Mouse (Mus musculus) cerebellum, postnatal 14 days (tissue): Measurements from ENCODE around the gene Cerk.
A peak's percentile ranks its signal among the peaks of the same experiment; 100 is the strongest.
"Not testable (repeated sequence)": the region's sequence is repeated elsewhere in the genome, so short reads cannot be mapped to it uniquely, and the experiment has no call there.

Experiments used
- DNase-seq, 2 experiments: peaks; one replicate each; pipeline ENCODE4 v3.0.0; 2021; ENCODE audit warnings: mixed read lengths in 2 of 2

Gene Cerk

DNA sequence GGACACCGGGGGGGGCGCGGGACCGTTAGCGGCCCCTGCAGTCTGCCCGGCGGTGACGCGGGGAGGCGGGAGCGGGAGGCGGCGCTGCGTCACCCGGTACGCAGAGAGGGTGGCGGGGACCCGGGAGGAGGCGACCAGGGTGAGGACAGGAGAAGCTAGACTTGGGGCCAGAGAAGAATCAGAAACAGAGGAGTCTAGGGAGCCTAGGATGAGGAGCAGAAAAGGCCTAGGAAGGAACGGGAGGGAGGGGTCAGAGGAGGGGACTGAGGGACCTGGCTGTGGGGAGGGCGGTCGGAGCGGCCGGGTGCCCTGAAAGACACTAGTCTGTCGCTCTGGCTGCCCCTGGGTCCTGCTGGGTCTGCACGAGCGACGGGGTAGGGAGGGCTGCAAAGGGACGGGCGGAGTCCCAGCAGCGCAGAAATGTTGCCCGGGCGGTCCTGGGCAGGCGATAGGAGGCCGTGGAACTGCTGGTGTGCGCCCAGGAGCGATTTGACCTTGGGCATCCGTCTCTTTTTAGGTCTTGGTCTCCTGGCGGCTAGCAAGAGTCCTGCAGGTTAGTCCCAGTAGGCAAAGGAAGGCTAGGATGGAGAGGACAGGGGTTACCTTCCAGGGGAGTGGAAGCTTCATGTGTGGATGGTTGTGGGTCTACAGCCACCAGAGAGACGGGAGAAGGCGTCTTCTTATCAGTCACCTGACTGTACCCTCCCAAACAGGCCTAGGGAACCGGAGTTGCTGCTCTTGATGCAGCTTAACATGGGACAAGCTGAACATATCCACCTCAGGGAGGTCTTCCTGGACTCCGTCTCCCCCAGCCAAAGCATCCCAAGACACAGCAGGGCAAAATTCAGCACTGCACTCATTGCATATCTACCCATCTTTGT, at the start of gene Cerk:
Gene Cerk (minus strand): TSS at position 453 of the 881 bp plus-strand sequence.
- peak; percentile 78 to 88 for DNase-seq

- peak; percentile 61 to 74 for DNase-seq
These were observed 48.8 kb upstream of the Cerk start for GRCm38 (mm10) chr15:86234517-86235441.

- DNase-seq: peak in 1 of 2 experiments; percentile 39
These were observed 48.1 kb upstream of the Cerk start for GRCm38 (mm10) chr15:86234001-86234400.

DNA sequence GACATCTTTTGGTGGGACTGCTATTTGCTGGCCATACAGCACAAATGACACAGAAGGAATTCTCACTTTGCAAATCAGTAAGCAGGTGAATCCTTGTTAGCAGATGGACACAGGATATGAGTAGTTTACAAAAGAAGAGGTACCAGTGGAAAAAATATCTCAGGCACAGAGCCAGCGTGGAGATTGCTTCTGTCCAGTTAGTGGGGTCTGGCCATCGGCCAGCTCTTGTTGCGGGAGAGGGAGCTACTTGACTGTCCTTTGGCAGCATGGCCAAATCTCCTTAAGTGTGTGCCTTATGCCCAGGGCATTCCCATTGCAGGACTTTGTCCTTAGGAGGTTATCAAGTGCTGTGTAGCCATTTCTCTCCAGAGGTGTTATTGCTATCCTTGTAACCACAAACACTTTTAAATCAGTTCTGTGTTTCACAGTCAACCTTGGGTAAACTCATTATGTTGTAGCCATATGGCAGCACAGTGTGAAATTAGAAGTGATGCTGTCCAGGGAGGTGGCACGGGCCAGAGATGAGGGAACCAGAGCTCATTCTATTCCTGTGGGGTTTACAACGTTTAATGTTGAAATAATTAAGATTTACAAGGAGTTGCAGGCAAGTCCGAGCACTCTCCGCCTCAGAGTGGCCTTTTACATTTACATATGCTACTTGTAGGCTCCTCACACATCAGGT, 46.0 kb upstream of the Cerk start:
- peak; percentile 99 for DNase-seq

DNA sequence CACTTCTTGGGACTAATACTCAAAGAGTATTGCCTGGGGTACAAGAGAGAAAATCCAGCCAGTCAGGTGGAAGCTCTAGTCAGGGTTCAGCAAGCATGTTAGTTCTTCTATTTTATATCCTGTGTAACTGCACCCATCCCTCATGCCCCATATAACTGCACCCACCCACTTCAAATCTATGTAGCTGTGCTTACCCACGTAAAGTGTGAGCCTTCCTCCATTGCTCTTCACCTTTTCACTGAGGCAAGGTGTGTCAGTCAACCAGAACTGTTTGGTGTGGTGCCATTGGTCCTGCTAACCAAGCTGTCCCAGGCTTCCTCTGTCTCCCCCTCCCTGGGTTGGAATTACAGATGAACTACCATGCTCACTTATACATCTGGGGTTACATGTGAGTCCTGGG, 45.2 kb upstream of the Cerk start:
- no peak for DNase-seq

GRCm38 (mm10) chr15:86229623-86230022, 43.7 kb upstream of the Cerk start:
- no peak for DNase-seq

DNA sequence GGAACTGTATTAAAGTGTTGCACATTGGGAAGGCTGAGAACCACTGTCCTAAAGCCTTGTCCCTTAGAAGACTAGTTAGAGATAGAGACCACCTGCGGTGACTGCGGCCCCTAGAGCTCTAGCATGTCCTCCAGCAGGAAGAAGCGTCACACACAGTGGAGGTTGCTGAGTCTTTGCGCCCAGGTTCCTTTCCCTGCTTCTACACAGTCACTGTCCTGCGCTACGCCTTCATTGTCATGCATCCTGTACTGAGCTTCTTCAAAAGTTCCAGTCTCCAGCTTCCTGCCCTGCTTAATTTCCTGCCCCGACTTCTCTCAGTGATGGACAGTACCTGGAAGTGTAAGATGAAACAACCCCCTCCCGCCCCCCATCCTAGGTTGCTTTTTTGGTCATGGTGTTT, 43.1 kb upstream of the Cerk start:
- DNase-seq: no peak

DNA sequence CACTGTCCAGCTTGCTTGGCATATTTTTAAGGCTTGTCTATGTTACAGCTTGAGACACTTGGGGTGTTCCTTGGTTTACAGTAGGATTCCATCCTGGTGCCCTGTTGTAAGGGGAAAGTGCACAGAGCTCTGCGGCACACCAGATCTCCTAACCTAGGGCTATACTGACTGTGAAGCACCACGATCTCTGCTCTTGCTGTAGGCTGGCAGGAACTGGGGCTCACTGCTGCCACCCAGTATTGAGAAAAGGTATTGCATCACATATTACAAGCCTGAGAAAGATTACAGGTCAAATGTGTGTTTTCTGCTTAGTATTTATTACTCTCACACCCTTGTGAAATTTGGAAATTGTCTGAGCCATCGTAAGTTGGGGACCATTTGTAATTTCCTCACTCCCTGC, 42.2 kb upstream of the Cerk start:
- peak; percentile 77 to 80 for DNase-seq

DNA sequence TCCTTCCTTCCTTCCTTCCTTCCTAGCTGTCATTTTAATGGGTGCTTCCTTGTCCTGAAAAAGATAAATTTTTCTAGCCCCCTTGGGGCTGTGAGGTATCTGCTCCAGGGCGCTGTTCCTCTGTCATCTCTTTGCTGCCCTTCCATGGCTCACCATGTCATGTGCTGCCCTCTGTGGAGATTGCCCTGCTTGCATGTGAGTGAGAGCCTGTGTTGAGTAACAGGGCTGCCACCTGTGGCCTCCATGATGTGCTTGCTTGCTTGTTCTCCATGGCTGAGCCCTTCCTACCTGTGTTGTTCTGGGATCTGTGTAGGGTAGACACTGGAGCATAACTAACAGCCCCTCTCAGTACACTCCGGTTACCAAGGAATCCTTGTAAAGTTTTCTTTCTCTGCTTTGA, 41.0 kb upstream of the Cerk start:
- DNase-seq: no peak

DNA sequence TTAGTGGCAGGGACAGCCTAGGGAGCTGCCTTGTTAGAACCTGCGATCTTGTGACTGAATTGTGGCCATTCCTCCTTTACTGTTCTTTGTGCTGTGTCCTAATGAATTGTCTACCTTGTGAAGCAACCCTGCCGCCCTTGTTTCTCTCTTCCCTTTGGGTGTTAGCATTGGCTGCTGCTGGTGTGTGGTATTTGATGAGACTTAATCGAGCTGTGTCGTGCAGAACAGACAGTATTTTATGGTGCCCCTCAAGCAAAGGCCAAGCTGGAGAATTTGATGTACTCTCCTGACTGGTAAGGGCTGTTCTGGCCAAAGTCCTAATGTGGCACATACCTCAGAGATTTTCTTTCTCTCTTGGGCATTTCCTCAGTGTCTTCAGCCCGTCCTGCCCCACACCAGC, 40.3 kb upstream of the Cerk start:
- no peak for DNase-seq

- peak in 1 of 2 experiments; percentile 51 for DNase-seq
These were observed 39.1 kb upstream of the Cerk start for GRCm38 (mm10) chr15:86224972-86225551.

- DNase-seq: not testable (repeated sequence)
These were observed 36.0 kb upstream of the Cerk start for GRCm38 (mm10) chr15:86221901-86222300.

- DNase-seq: no peak
These were observed 35.4 kb upstream of the Cerk start for GRCm38 (mm10) chr15:86221369-86221768.

- no peak for DNase-seq
These were observed 34.8 kb upstream of the Cerk start for GRCm38 (mm10) chr15:86220715-86221114.

- DNase-seq: no peak
These were observed 34.3 kb upstream of the Cerk start for GRCm38 (mm10) chr15:86220229-86220630.

GRCm38 (mm10) chr15:86219534-86220228, 33.7 kb upstream of the Cerk start:
- DNase-seq: peak in 1 of 2 experiments; percentile 15

DNA sequence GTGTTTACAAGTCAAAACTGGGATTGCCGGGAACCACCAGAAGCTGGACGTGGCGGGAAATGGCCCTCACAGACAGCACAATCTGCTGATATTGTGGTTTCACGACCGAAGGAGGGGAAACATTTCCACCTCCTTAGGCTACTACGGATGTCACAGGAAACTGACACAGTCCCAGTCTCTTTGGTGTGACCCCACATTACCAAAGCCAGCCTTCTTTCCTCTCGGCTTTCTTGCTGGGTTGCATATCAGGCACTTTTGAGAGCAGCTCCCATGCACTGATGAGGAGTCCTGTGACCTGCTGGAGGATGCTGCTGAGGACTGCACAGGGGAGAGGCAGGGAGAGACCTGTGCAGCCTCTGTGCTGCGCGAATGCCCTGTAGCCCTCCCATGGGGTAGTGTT, 30.7 kb upstream of the Cerk start:
- DNase-seq: not testable (repeated sequence)

- DNase-seq: no peak
These were observed 28.7 kb upstream of the Cerk start for GRCm38 (mm10) chr15:86214549-86215201.

DNA sequence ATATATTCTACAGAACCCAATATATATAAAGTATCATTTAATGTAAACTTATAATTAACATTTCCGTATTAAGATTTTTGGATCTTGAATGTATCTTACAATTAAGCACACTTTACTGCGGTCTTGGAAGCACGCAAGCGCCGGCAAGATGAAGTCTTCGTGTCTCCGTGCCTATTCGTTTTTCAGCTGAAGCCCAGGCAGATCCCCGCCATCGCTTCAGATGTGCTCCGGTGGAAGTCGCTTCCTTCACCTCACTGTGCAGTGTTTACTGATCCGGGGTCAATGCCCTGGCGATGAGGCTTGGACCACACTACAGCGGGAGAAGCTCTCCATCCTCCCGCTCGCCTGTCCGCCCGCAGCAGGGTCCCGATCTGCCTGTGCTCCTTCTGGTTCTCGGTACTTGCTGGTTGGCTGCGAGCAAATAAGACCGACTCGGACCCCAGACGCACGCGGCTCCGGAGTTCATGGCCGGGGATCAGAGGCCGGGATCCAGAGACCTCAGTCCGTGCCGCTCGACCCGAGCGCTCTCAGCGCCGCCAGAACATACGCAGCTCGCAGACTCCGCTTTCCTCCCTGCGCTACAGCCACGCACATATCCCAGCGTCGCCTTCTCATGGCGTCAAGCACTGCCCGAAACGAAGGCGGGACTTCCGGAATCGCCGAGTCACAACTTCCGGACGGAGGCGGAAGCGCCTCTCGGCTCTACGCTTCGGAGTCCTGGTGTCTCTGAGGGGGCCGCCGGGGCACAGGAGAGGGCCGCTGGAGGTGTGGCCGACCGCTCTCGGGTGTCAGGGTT, 28.0 kb upstream of the Cerk start, which contains the start of gene Tbc1d22a:
Gene Tbc1d22a (plus strand): TSS at position 707 of the 796 bp plus-strand sequence.
- DNase-seq: peak; percentile 95 to 97

DNA sequence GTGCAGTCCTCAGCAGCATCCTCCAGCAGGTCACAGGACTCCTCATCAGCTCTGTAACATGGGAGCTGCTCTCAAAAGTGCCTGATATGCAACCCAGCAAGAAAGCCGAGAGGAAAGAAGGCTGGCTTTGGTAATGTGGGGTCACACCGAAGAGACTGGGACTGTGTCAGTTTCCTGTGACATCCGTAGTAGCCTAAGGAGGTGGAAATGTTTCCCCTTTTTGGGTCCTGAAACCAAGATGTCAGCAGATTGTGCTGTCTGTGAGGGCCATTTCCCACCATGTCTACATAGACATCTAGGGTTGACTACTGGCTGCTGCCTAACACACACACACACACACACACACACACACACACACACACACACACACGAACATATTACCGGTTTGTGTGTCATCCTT, 26.3 kb upstream of the Cerk start:
- DNase-seq: not testable (repeated sequence)
